Comparison of ENCODE assay signal across 28 mouse cellular contexts in genomic region chr1:98977686-98978085, GRCm38 (mm10).
A peak's percentile ranks its signal among the peaks of the same experiment; 100 is the strongest.
DNase-seq lines count a peak whose midpoint lies in the region; ATAC-seq lines count a peak whose summit lies in the region.
"Had no signal": no experiment of that assay in that cellular context is flagged by ENCODE, and none has a peak within 500 bp of the region (broad histone marks: within the 10 kb centered on the region; RNA-seq: fewer than 3 reads in every experiment).

No protein-coding gene starts in this region.

- H3K9ac ChIP-seq in kidney, embryonic 16.5 days (replicated peaks; ENCODE audit: low read length) = no peak overlapping the region
- no peak overlapping the region for H3K9ac ChIP-seq in kidney, embryonic 15.5 days
- H3K9ac ChIP-seq: embryonic facial prominence, embryonic 13.5 days; embryonic facial prominence, embryonic 15.5 days; forebrain, embryonic 12.5 days had no signal

- peak; percentile 6 for DNase-seq in kidney, adult 18-20 months
- peak; percentile 54 for DNase-seq in kidney, adult 9 months
- DNase-seq in kidney, postnatal 14 days = peak; percentile 0
- no peak for DNase-seq in kidney, postnatal 4 days
- DNase-seq in retina, embryonic 14.5 days (ENCODE audit: low spot score) = no peak
- DNase-seq: adrenal gland, adult 8-10 months; adrenal gland, postnatal 14 days; adrenal gland, postnatal 36 days; B cell, adult 2 months; cerebellum, adult 11-12 months; cerebellum, adult 2 months; cerebellum, adult 9-10 months; cerebellum, postnatal 10 days; cerebellum, postnatal 25 days; embryo, embryonic 11 days had no signal

- no peak overlapping the region for H3K4me3 ChIP-seq in kidney, embryonic 16.5 days (ENCODE audit: low read length)
- no peak overlapping the region for H3K4me3 ChIP-seq in kidney, embryonic 15.5 days (replicated peaks)
- H3K4me3 ChIP-seq: embryonic facial prominence, embryonic 13.5 days; embryonic facial prominence, embryonic 15.5 days; erythroblast, embryonic 14.5 days; forebrain, embryonic 10.5 days; forebrain, embryonic 12.5 days had no signal

- no peak overlapping the region for H3K27ac ChIP-seq in kidney, embryonic 16.5 days (ENCODE audit: low read length)
- no peak overlapping the region for H3K27ac ChIP-seq in kidney, embryonic 15.5 days
- H3K27ac ChIP-seq: embryonic facial prominence, embryonic 13.5 days; embryonic facial prominence, embryonic 15.5 days; forebrain, embryonic 10.5 days; forebrain, embryonic 12.5 days had no signal

- no peak overlapping the region for H3K4me2 ChIP-seq in kidney, embryonic 16.5 days (replicated peaks; ENCODE audit: low read depth, low read length)
- H3K4me2 ChIP-seq in kidney, embryonic 15.5 days = no peak overlapping the region
- H3K4me2 ChIP-seq: embryonic facial prominence, embryonic 13.5 days; embryonic facial prominence, embryonic 15.5 days; forebrain, embryonic 12.5 days had no signal

- ATAC-seq in kidney, embryonic 16.5 days (ENCODE audit: low FRiP score, low TSS enrichment) = no peak
- no peak for ATAC-seq in kidney, embryonic 15.5 days (replicated peaks; ENCODE audit: low FRiP score)
- ATAC-seq: activated CD4-positive, CD25-positive, alpha-beta regulatory T cell, adult 4 months; CD4-positive, CD25-positive, alpha-beta regulatory T cell, adult 4 months; forebrain, embryonic 14.5 days; Patski had no signal

- no peaks in the 10 kb centered on the region for H3K9me3 ChIP-seq in kidney, embryonic 16.5 days (ENCODE audit: low read length)
- no peaks in the 10 kb centered on the region for H3K9me3 ChIP-seq in kidney, embryonic 15.5 days (replicated peaks)
- H3K9me3 ChIP-seq: embryonic facial prominence, embryonic 13.5 days; embryonic facial prominence, embryonic 15.5 days; forebrain, embryonic 10.5 days; forebrain, embryonic 12.5 days had no signal

- WGBS in kidney, embryonic 16.5 days = 100% methylated on average over 1 of the region's 1 CpGs
- 93% methylated on average over 1 of the region's 1 CpGs for WGBS in kidney, embryonic 15.5 days

- no peaks in the 10 kb centered on the region for H3K36me3 ChIP-seq in kidney, embryonic 16.5 days (ENCODE audit: insufficient read depth, low read length)
- H3K36me3 ChIP-seq in kidney, embryonic 15.5 days = no peaks in the 10 kb centered on the region
- H3K36me3 ChIP-seq: embryonic facial prominence, embryonic 13.5 days; embryonic facial prominence, embryonic 15.5 days; forebrain, embryonic 10.5 days; forebrain, embryonic 12.5 days; G1E had no signal

- H3K4me1 ChIP-seq in kidney, embryonic 16.5 days (ENCODE audit: insufficient read depth, low read length) = no peaks in the 10 kb centered on the region
- H3K4me1 ChIP-seq in kidney, embryonic 15.5 days = no peaks in the 10 kb centered on the region
- H3K4me1 ChIP-seq: embryonic facial prominence, embryonic 13.5 days; embryonic facial prominence, embryonic 15.5 days; forebrain, embryonic 10.5 days; forebrain, embryonic 12.5 days had no signal

- H3K27me3 ChIP-seq in kidney, embryonic 16.5 days (ENCODE audit: insufficient read depth, low read length) = no peaks in the 10 kb centered on the region
- no peaks in the 10 kb centered on the region for H3K27me3 ChIP-seq in kidney, embryonic 15.5 days
- H3K27me3 ChIP-seq: CH12.LX; embryonic facial prominence, embryonic 13.5 days; embryonic facial prominence, embryonic 15.5 days; forebrain, embryonic 12.5 days; Patski had no signal

Comparison
In these comparisons a context has a peak if more than half of its experiments do, and no peak if none do; other contexts are left out.
1. DNase-seq: peak in kidney, adult 18-20 months (single experiment), kidney, adult 9 months (single experiment) and kidney, postnatal 14 days (single experiment); none in kidney, postnatal 4 days (0 of 2) and retina, embryonic 14.5 days (single experiment).